Mouse (Mus musculus) embryonic fibroblast, embryonic 13.5 days (primary cell): ENCODE measurements at regions not wholly inside any gene's neighbourhood (a gene's known extent, or its start where the extent isn't known, plus 50 kb on each side); places are given as distances from the start of the nearest gene placed in this dataset.

ENCODE experiments used
- H3K27ac ChIP-seq: 2 replicates; pipeline ENCODE4 v1.5.1; 2012; ENCODE audit warnings: low read length, control low read depth, inconsistent platforms; ENCODE audit not compliant: insufficient read depth
- H3K4me1 ChIP-seq: 2 replicates; pipeline ENCODE4 v1.6.1; 2011; ENCODE audit warnings: low read length; ENCODE audit not compliant: control insufficient read depth, insufficient read depth
- H3K4me3 ChIP-seq: 2 replicates; pipeline ENCODE4 v1.5.1; 2011; ENCODE audit warnings: mild to moderate bottlenecking, control low read depth, low read length; ENCODE audit not compliant: insufficient read depth
- CTCF ChIP-seq: IDR thresholded peaks from 2 replicates; pipeline ENCODE4 v1.5.1; 2011; ENCODE audit warnings: mild to moderate bottlenecking, control low read depth, low read length, moderate library complexity, borderline replicate concordance; ENCODE audit not compliant: insufficient read depth
- POLR2A ChIP-seq: IDR thresholded peaks from 2 replicates; pipeline ENCODE4 v1.6.1; 2011; ENCODE audit warnings: low read depth, mild to moderate bottlenecking, control low read depth, low read length, moderate library complexity

GRCm38 (mm10) chr10:37540703-37541102, 402.0 kb upstream of the Marcks start:
- H3K4me3 ChIP-seq: no peak overlapping the region
- no peaks in the 10 kb centered on the region for H3K4me1 ChIP-seq
- no peak overlapping the region for H3K27ac ChIP-seq
- TF ChIP-seq CTCF (no peak), POLR2A (no peak)

DNA sequence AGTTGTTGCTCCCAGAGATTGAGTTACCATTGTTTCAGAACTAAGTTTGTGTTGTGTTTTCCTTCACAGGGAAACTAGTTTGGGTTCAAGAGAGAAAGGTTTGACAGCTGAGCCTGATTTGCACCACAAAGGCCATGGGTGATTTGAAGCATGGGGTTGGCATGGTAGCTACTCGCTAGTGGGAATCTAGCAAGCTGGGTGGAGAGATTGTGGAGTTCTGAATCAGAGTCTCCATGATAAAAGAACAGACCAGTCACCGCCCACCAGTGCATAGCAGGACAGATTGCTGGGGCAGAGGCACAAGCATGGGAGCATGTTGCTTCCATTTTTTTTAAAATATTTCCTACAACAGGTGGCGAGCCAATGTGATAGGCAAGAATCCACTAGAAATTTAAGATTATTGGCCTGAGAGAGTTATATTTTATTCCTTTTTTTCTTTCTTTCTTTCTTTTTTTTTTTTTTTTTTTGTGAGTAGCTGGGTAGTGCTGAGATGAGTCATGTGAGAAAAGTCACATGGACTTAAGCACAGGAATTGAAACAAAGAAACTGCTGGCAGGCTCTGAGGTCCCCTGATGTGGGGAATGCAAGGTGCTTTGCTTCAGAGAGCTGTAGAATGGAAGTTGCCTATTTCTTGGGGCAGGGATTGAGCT, 367.4 kb upstream of the Marcks start:
- TF ChIP-seq POLR2A (no peak), CTCF (no peak)
- no peaks in the 10 kb centered on the region for H3K4me1 ChIP-seq
- peak overlapping the region; percentile 37 for H3K27ac ChIP-seq
- no peak overlapping the region for H3K4me3 ChIP-seq

DNA sequence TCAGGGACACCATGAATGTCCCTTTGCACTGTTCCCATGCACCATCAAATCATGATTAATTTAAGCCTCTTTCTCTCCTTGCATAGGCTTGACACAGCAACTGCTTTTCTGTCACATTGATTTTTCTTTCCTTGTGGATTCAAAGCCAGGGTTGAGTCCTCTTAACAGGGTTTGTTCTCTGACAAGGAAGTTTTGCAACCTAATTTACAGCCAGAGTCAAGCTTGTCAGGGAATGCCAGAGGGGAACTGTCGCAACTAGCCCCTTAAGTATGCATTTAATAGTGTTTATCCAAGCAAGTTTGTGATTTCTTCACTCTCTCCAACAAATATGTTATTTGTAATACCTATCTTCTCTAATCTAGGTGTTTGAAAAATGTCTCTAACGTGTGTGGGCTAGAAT, 365.7 kb upstream of the Marcks start:
- no peaks in the 10 kb centered on the region for H3K4me1 ChIP-seq
- no peak overlapping the region for H3K4me3 ChIP-seq
- H3K27ac ChIP-seq: peak overlapping the region; percentile 52; the same call in 1 of the 2 replicates
- no peak for TF ChIP-seq CTCF
- no peak for TF ChIP-seq POLR2A

GRCm38 (mm10) chr10:37502505-37502904, 363.8 kb upstream of the Marcks start:
- TF ChIP-seq POLR2A (no peak), CTCF (no peak)
- Histone ChIP-seq H3K27ac (peak overlapping the region; percentile 26; the same call in 1 of the 2 replicates), H3K4me3 (no peak overlapping the region), H3K4me1 (no peaks in the 10 kb centered on the region)

- Histone ChIP-seq H3K4me1 (no peaks in the 10 kb centered on the region), H3K27ac (no peak overlapping the region), H3K4me3 (no peak overlapping the region)
- TF ChIP-seq CTCF (no peak), POLR2A (no peak)
Observed at GRCm38 (mm10) chr10:37501043-37501442, 362.3 kb upstream of the Marcks start.

GRCm38 (mm10) chr10:37495467-37495866, 356.7 kb upstream of the Marcks start:
- H3K4me3 ChIP-seq: no peak overlapping the region
- no peaks in the 10 kb centered on the region for H3K4me1 ChIP-seq
- TF ChIP-seq POLR2A: peak; percentile 26; the same call in 1 of the 2 replicates
- TF ChIP-seq CTCF: no peak
- peak overlapping the region; percentile 83 for H3K27ac ChIP-seq

DNA sequence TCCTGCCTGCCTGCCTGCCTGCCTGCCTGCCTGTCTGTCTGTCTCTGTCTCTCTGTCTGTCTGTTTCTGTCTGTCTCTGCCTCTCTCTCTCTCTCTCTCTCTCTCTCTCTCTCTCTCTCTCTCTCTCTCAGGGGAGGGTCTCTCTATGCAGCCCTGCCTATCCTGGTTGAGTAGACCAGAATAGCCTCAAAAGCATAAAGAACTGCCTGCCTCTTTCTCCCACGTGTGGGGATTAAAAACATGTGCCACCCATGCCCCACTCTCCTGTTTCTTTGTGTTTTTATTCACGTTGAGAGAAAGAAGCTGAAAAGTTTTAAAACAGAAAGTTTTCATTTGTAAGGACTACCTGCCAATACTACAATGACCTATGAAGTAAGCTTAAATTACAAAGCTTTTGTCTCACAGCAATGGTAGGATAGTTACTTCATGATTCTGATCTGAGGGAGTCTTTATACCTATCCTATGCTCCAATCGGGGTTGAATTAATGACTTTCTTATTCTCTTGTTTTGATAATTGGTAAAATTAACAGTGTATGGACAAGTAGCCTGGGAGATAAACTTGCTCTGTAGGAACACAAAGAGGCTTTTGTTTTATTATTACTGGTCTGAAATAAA, 355.9 kb upstream of the Marcks start:
- peak overlapping the region; percentile 94 for H3K27ac ChIP-seq
- H3K4me3 ChIP-seq: no peak overlapping the region
- no peak for TF ChIP-seq POLR2A
- H3K4me1 ChIP-seq: no peaks in the 10 kb centered on the region

GRCm38 (mm10) chr10:37494098-37494497, 355.4 kb upstream of the Marcks start:
- TF ChIP-seq CTCF: no peak
- no peak for TF ChIP-seq POLR2A
- Histone ChIP-seq H3K4me1 (no peaks in the 10 kb centered on the region), H3K4me3 (no peak overlapping the region), H3K27ac (peak overlapping the region; percentile 94)

DNA sequence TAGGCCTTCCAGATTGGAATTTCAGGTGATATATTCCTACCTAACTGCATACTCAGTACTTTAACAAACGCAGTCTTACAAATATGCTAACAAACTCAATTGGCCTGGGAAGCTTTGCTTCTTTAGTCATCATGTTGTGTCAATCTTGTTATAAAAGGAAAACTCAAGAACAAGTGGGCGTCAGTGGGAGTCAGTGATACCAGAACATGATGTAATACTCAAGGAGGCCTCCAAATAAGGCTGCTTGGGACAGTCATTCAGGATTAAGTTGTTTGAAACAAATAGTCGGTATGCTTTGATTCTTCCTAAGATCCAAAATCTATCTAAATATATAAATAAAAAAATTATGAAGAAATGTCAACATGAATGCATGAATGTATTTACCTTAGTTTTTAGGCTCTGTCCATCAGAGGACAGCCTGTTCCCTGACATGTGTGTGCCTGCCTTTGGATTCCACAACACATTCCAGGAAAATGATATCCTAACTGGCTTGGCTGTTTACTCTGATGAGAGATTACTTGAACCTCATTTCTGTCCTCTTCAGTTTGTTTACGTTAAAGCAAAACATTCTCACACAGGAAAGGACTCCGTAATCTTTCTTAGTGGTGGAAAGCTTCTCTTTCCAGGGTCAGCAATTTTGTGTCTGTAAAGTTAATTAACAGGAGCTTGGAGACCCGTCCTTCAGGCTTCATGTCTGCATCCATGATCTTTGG, 345.7 kb upstream of the Marcks start:
- Histone ChIP-seq H3K27ac (peak overlapping the region; percentile 83), H3K4me1 (peaks cover 7% of the 10 kb centered on the region), H3K4me3 (no peak overlapping the region)
- TF ChIP-seq POLR2A (no peak), CTCF (no peak)

- Histone ChIP-seq H3K27ac (peak overlapping the region; percentile 83), H3K4me1 (peaks cover 7% of the 10 kb centered on the region), H3K4me3 (no peak overlapping the region)
- no peak for TF ChIP-seq POLR2A
- no peak for TF ChIP-seq CTCF
Observed at GRCm38 (mm10) chr10:37483521-37483920, 344.8 kb upstream of the Marcks start.
